Mouse (Mus musculus) liver, embryonic 14.5 days (tissue): Measurements from ENCODE around the gene 9930021J03Rik. TPM values are rescaled to one million over a fixed set of nuclear protein-coding genes. Genes with fewer than 3 reads are reported as not detected.

Experiments used
- ATAC-seq: fragments of 200-750 bp; cut with Nextera tagmentation; 2 replicates; pipeline ENCODE4 v1.8.0; 2017; ENCODE audit warnings: moderate number of reproducible peaks, mild to moderate bottlenecking, moderate library complexity; ENCODE audit not compliant: insufficient read depth
- DNase-seq, 3 experiments: peaks; one replicate each; pipeline ENCODE4 v3.0.0-alpha.2; 2012 to 2013; ENCODE audit warnings: low read depth in 3 of 3, low spot score in 3 of 3
- H3K27ac ChIP-seq: fragments of 300-500 bp; sonication (generic); 2 replicates; pipeline ENCODE4 v1.5.1; 2014; ENCODE audit warnings: moderate library complexity, mild to moderate bottlenecking, control low read depth, inconsistent platforms
- H3K27me3 ChIP-seq: fragments of 300-500 bp; sonication (generic); 2 replicates; pipeline ENCODE4 v1.6.1; 2014; ENCODE audit warnings: mild to moderate bottlenecking, low read length, moderate library complexity; ENCODE audit not compliant: control insufficient read depth, insufficient read depth
- H3K36me3 ChIP-seq: fragments of 300-500 bp; sonication (generic); replicated peaks from 2 replicates; pipeline ENCODE4 v1.6.1; 2014; ENCODE audit warnings: low read depth; ENCODE audit not compliant: control insufficient read depth, insufficient read depth
- H3K4me1 ChIP-seq, 2 experiments: fragments of 200-500 bp in 1 of 2; fragments of 300-500 bp in 1 of 2; sonication (generic) in 1 of 2; replicated peaks; 2 replicates each; pipeline ENCODE4 v1.6.1; 2012 to 2014; ENCODE audit warnings: antibody characterized with exemption in 1 of 2, inconsistent platforms in 1 of 2, low read length in 1 of 2; ENCODE audit not compliant: control insufficient read depth in 2 of 2, insufficient read depth in 2 of 2
- H3K4me2 ChIP-seq: fragments of 300-500 bp; sonication (generic); 2 replicates; pipeline ENCODE4 v1.6.1; 2014; ENCODE audit warnings: low read depth, mild to moderate bottlenecking, control low read depth, moderate library complexity
- H3K4me3 ChIP-seq, 2 experiments: fragments of 200-500 bp in 1 of 2; fragments of 300-500 bp in 1 of 2; sonication (generic) in 1 of 2; 2 replicates each; pipeline ENCODE4 v1.5.1; 2012 to 2014; ENCODE audit warnings: low read depth in 2 of 2, low read length in 2 of 2, mild to moderate bottlenecking in 2 of 2, control low read depth in 1 of 2, inconsistent platforms in 1 of 2, moderate library complexity in 1 of 2; ENCODE audit not compliant: insufficient read depth in 1 of 2
- H3K9ac ChIP-seq: fragments of 300-500 bp; sonication (generic); replicated peaks from 2 replicates; pipeline ENCODE4 v1.6.1; 2014; ENCODE audit warnings: mild to moderate bottlenecking, control low read depth, moderate library complexity
- H3K9me3 ChIP-seq: fragments of 300-500 bp; sonication (generic); 2 replicates; pipeline ENCODE4 v1.6.1; 2016; ENCODE audit warnings: low read length, mixed read lengths; ENCODE audit not compliant: control insufficient read depth
- CTCF ChIP-seq: IDR thresholded peaks from 2 replicates; pipeline ENCODE4 v1.5.1; 2016; ENCODE audit warnings: antibody characterized with exemption, low read depth, control low read depth
- EP300 ChIP-seq: IDR thresholded peaks from 2 replicates; pipeline ENCODE4 v1.6.1; 2016; ENCODE audit warnings: antibody characterized with exemption, low read depth
- WGBS: fragments of 180-500 bp; shearing (Covaris S2); extraction: QIAGEN DNeasy Blood & Tissue Kit; methylation state at CpG from one replicate; pipeline ENCODE4 v1.1.7; 2014; ENCODE audit not compliant: insufficient replicate concordance; 5-methylcytosine and 5-hydroxymethylcytosine counted together
- polyA plus RNA-seq, 2 experiments: library from polyadenylated mRNA; depleted of rRNA in 1 of 2; stranded (reverse) in 1 of 2; unstranded in 1 of 2; fragments of >200 nt; fragmentation: Nextera tagmentation in 1 of 2; extraction: Ambion mirVana in 1 of 2; gene quantifications; 2 replicates each; pipeline versions ENCODE4 v1.2.1 to v1.2.3; 2012 to 2014

The 9930021J03Rik gene
- polyA plus RNA-seq, 2 experiments, result 1.9 to 4.1 TPM

- H3K27ac ChIP-seq, result no peak overlapping the region
- DNase-seq, result no peak
These were observed 130.2 kb downstream of the 9930021J03Rik start for GRCm38 (mm10) chr19:29675562-29676078.

GRCm38 (mm10) chr19:29674946-29675345, 130.8 kb downstream of the 9930021J03Rik start:
- Histone ChIP-seq H3K4me3 (no peak overlapping the region), H3K36me3 (no peaks in the 10 kb centered on the region), H3K4me2 (no peak overlapping the region), H3K9ac (no peak overlapping the region), H3K27ac (no peak overlapping the region), H3K27me3 (no peaks in the 10 kb centered on the region), H3K9me3 (no peaks in the 10 kb centered on the region), H3K4me1 (peaks cover 2 to 6% of the 10 kb centered on the region in 2 experiments; a peak in 3 of 4 replicates)
- DNase-seq (no peak), ATAC-seq (no peak)
- WGBS, result 80% methylated on average over 7 of the region's 7 CpGs
- no peak for TF ChIP-seq EP300
- TF ChIP-seq CTCF, result no peak

More at GRCm38 (mm10) chr19:29675562-29676078, 130.2 kb downstream of the 9930021J03Rik start:
- Histone ChIP-seq H3K9ac (no peak overlapping the region), H3K36me3 (no peaks in the 10 kb centered on the region), H3K4me2 (no peak overlapping the region), H3K4me3 (no peak overlapping the region), H3K4me1 (peaks cover 2 to 9% of the 10 kb centered on the region in 2 experiments; a peak in 3 of 4 replicates), H3K9me3 (no peaks in the 10 kb centered on the region), H3K27me3 (no peaks in the 10 kb centered on the region)
- ATAC-seq, result no peak
- TF ChIP-seq EP300, result no peak
- TF ChIP-seq CTCF, result no peak
- WGBS, result 15% methylated on average over 9 of the region's 9 CpGs

GRCm38 (mm10) chr19:29672660-29673059, 133.1 kb downstream of the 9930021J03Rik start:
- H3K27ac ChIP-seq, result no peak overlapping the region
- no peak for ATAC-seq
- no peak overlapping the region for H3K9ac ChIP-seq
- H3K4me1 ChIP-seq, result peaks cover 2 to 6% of the 10 kb centered on the region in 2 experiments; a peak in 3 of 4 replicates
- H3K36me3 ChIP-seq, result no peaks in the 10 kb centered on the region
- H3K9me3 ChIP-seq, result no peaks in the 10 kb centered on the region
- H3K27me3 ChIP-seq, result no peaks in the 10 kb centered on the region
- WGBS, result 83% methylated on average over 13 of the region's 13 CpGs
- no peak for DNase-seq
- no peak overlapping the region for H3K4me3 ChIP-seq
- H3K4me2 ChIP-seq, result no peak overlapping the region
- TF ChIP-seq EP300 (no peak), CTCF (no peak)

GRCm38 (mm10) chr19:29671160-29671559, 134.6 kb downstream of the 9930021J03Rik start:
- H3K9me3 ChIP-seq, result no peaks in the 10 kb centered on the region
- H3K4me1 ChIP-seq, result peaks cover 2 to 14% of the 10 kb centered on the region in 2 experiments; a peak in 3 of 4 replicates
- H3K9ac ChIP-seq, result no peak overlapping the region
- TF ChIP-seq EP300 (no peak), CTCF (no peak)
- ATAC-seq (no peak), DNase-seq (no peak)
- H3K4me3 ChIP-seq, result no peak overlapping the region
- WGBS, result 53% methylated on average over 2 of the region's 2 CpGs
- no peaks in the 10 kb centered on the region for H3K27me3 ChIP-seq
- H3K4me2 ChIP-seq, result no peak overlapping the region
- H3K27ac ChIP-seq, result no peak overlapping the region
- H3K36me3 ChIP-seq, result no peaks in the 10 kb centered on the region

GRCm38 (mm10) chr19:29670247-29670646, 135.5 kb downstream of the 9930021J03Rik start:
- DNase-seq, result no peak
- Histone ChIP-seq H3K9me3 (no peaks in the 10 kb centered on the region), H3K4me2 (no peak overlapping the region), H3K36me3 (no peaks in the 10 kb centered on the region), H3K4me1 (peaks cover 0 to 8% of the 10 kb centered on the region in 2 experiments; a peak in 2 of 4 replicates), H3K27ac (no peak overlapping the region), H3K27me3 (no peaks in the 10 kb centered on the region), H3K4me3 (no peak overlapping the region), H3K9ac (no peak overlapping the region)
- WGBS, result 68% methylated on average over 6 of the region's 6 CpGs
- ATAC-seq, result no peak
- no peak for TF ChIP-seq CTCF
- no peak for TF ChIP-seq EP300
